Mouse (Mus musculus) lung, postnatal 0 days (tissue): ENCODE measurements around the gene Hcn2.

Experiments used
- CTCF ChIP-seq: IDR thresholded peaks from 2 replicates; pipeline ENCODE4 v1.5.1; 2016; ENCODE audit warnings: antibody characterized with exemption, mild to moderate bottlenecking
- EP300 ChIP-seq: IDR thresholded peaks from 2 replicates; pipeline ENCODE4 v1.6.1; 2016; ENCODE audit warnings: antibody characterized with exemption, mild to moderate bottlenecking, control low read depth

- TF ChIP-seq CTCF = peak; percentile 35
- no peak for TF ChIP-seq EP300
Measured at GRCm38 (mm10) chr10:79691986-79692548, 24.4 kb upstream of the Hcn2 start.
